Mouse (Mus musculus) stomach, embryonic 15.5 days (tissue): ENCODE results near the gene Ncoa1. TPM values are rescaled to one million over a fixed set of nuclear protein-coding genes. Genes with fewer than 3 reads are reported as not detected.

ENCODE experiments used
- ATAC-seq: fragments of 200-750 bp; cut with Nextera tagmentation; 2 replicates; pipeline ENCODE4 v1.8.0; 2017; ENCODE audit warnings: low read depth, moderate number of reproducible peaks, moderate TSS enrichment; ENCODE audit not compliant: insufficient read depth, low FRiP score
- H3K27ac ChIP-seq: fragments of 300-500 bp; sonication (generic); 2 replicates; pipeline ENCODE4 v1.5.1; 2015; ENCODE audit warnings: mild to moderate bottlenecking, inconsistent platforms
- H3K27me3 ChIP-seq: fragments of 300-500 bp; sonication (generic); replicated peaks from 2 replicates; pipeline ENCODE4 v1.6.1; 2015; ENCODE audit warnings: inconsistent platforms
- H3K36me3 ChIP-seq: fragments of 300-500 bp; sonication (generic); 2 replicates; pipeline ENCODE4 v1.6.1; 2015; ENCODE audit warnings: inconsistent platforms
- H3K4me1 ChIP-seq: fragments of 300-500 bp; sonication (generic); 2 replicates; pipeline ENCODE4 v1.6.1; 2015; ENCODE audit warnings: inconsistent platforms
- H3K4me2 ChIP-seq: fragments of 300-500 bp; sonication (generic); 2 replicates; pipeline ENCODE4 v1.6.1; 2015; ENCODE audit warnings: mild to moderate bottlenecking, inconsistent platforms
- H3K4me3 ChIP-seq: fragments of 300-500 bp; sonication (generic); replicated peaks from 2 replicates; pipeline ENCODE4 v1.5.1; 2015; ENCODE audit warnings: inconsistent platforms
- H3K9ac ChIP-seq: fragments of 300-500 bp; sonication (generic); 2 replicates; pipeline ENCODE4 v1.6.1; 2015; ENCODE audit warnings: inconsistent platforms
- H3K9me3 ChIP-seq: fragments of 300-500 bp; sonication (generic); 2 replicates; pipeline ENCODE4 v1.6.1; 2016; ENCODE audit warnings: inconsistent platforms
- whole genome bisulfite sequencing: fragments of 180-500 bp; shearing (Covaris S2); methylation state at CpG from one replicate; pipeline ENCODE4 v1.1.7; 2015; 5-methylcytosine and 5-hydroxymethylcytosine counted together
- polyA plus RNA-seq: library from polyadenylated mRNA; unstranded; fragments of >200 nt; fragmentation: Nextera tagmentation; extraction: Ambion mirVana; gene quantifications from 2 replicates; pipeline ENCODE4 v1.2.1, GENCODE M21; 2015

Ncoa1 gene
- polyA plus RNA-seq, 1 experiment from 2014 or later, result 8.3 TPM

DNA sequence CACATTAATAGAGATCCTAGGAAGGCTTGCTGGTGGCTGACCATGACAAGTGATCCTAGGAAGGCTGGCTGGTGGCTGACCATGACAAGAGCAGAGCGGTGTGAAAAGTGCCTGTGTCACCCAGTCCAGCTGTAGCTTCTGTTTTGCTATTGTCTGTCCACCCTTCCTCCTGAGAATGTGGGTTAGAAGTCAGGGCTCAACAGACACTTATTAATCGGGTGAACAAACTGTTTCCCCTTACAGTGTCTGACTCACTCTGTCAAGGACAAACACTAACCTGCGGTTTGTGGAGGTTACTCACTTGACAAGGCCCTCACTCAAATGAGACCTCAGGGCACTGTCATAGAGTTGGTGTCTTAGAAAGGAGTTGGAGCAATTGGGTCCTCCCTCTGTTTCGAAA is 278.3 kb downstream of the Ncoa1 start:
- Histone ChIP-seq H3K27ac (no peak overlapping the region), H3K9me3 (no peaks in the 10 kb centered on the region), H3K4me3 (no peak overlapping the region), H3K4me1 (peaks cover under 1% of the 10 kb centered on the region; the same call in 1 of the 2 replicates), H3K27me3 (no peaks in the 10 kb centered on the region), H3K9ac (no peak overlapping the region), H3K36me3 (0 out of 2 replicates have a peak, but pooled peaks cover 3% of the 10 kb centered on the region), H3K4me2 (no peak overlapping the region)
- WGBS, result 78% methylated on average over 4 of the region's 4 CpGs
- ATAC-seq, result no peak

Other genes starting within 250 kb of the Ncoa1 start
- 5.3 and 6.0 TPM in 2 replicates for gene Ptrhd1, start 243.2 kb downstream of the Ncoa1 start, polyA plus RNA-seq
- gene Cenpo, start 242.9 kb downstream of the Ncoa1 start, polyA plus RNA-seq, result 12.2 and 13.0 TPM in 2 replicates
- gene Itsn2, start 115.5 kb upstream of the Ncoa1 start, polyA plus RNA-seq, result 36.0 and 38.9 TPM in 2 replicates
- gene Gm3625, start 115.7 kb upstream of the Ncoa1 start, polyA plus RNA-seq, result not detected in 2 replicates